Mouse (Mus musculus): ENCODE data around the gene Usp3.
A peak's percentile ranks its signal among the peaks of the same experiment; 100 is the strongest.

Usp3 gene

GRCm38 (mm10) chr9:66571986-66572700, 20.8 kb downstream of the Usp3 start:
- no peak for DNase-seq (ENCODE audit: low read depth)

GRCm38 (mm10) chr9:66562215-66562614, 30.7 kb downstream of the Usp3 start:
- DNase-seq (ENCODE audit: low read depth), result no peak

- DNase-seq (ENCODE audit: low read depth), result no peak
Measured at GRCm38 (mm10) chr9:66561496-66561895, 31.4 kb downstream of the Usp3 start.

- DNase-seq (ENCODE audit: low read depth), result peak; percentile 52
Measured at GRCm38 (mm10) chr9:66560728-66561127, 32.2 kb downstream of the Usp3 start.

- DNase-seq (ENCODE audit: low read depth), result peak; percentile 58
Measured at GRCm38 (mm10) chr9:66560295-66560694, 32.6 kb downstream of the Usp3 start.

- no peak for DNase-seq (ENCODE audit: low read depth)
Measured at GRCm38 (mm10) chr9:66558971-66559370, 34.0 kb downstream of the Usp3 start.

- no peak for DNase-seq (ENCODE audit: low read depth)
Measured at GRCm38 (mm10) chr9:66542785-66543184, 50.2 kb downstream of the Usp3 start.

GRCm38 (mm10) chr9:66521595-66521994, 71.3 kb downstream of the Usp3 start:
- DNase-seq (ENCODE audit: low read depth), result no peak

GRCm38 (mm10) chr9:66520299-66520698, 72.6 kb downstream of the Usp3 start:
- DNase-seq (ENCODE audit: low read depth), result peak; percentile 17

GRCm38 (mm10) chr9:66518901-66519300, 74.0 kb downstream of the Usp3 start:
- DNase-seq (ENCODE audit: low read depth), result no peak

GRCm38 (mm10) chr9:66518251-66518650, 74.7 kb downstream of the Usp3 start:
- no peak for DNase-seq (ENCODE audit: low read depth)

GRCm38 (mm10) chr9:66517746-66518145, 75.2 kb downstream of the Usp3 start:
- no peak for DNase-seq (ENCODE audit: low read depth)

GRCm38 (mm10) chr9:66516296-66516940, 76.5 kb downstream of the Usp3 start:
- DNase-seq (ENCODE audit: low read depth), result peak; percentile 15

GRCm38 (mm10) chr9:66515680-66516210, 77.2 kb downstream of the Usp3 start:
- no peak for DNase-seq (ENCODE audit: low read depth)

GRCm38 (mm10) chr9:66515115-66515514, 77.8 kb downstream of the Usp3 start:
- no peak for DNase-seq (ENCODE audit: low read depth)

- peak; percentile 65 for DNase-seq (ENCODE audit: low read depth)
Measured at GRCm38 (mm10) chr9:66514256-66514770, 78.6 kb downstream of the Usp3 start, which contains the start of gene Fbxl22. TSS of gene Fbxl22 (minus strand) at chr9:66514593.

- DNase-seq (ENCODE audit: low read depth), result no peak
Measured at GRCm38 (mm10) chr9:66513661-66514255, 79.2 kb downstream of the Usp3 start.

- peak; percentile 65 for DNase-seq (ENCODE audit: low read depth)
Measured at GRCm38 (mm10) chr9:66513150-66513549, 79.8 kb downstream of the Usp3 start.

- DNase-seq (ENCODE audit: low read depth), result peak; percentile 92
Measured at GRCm38 (mm10) chr9:66512351-66512671, 80.6 kb downstream of the Usp3 start.

GRCm38 (mm10) chr9:66511580-66512350, 81.2 kb downstream of the Usp3 start:
- DNase-seq (ENCODE audit: low read depth), result peak; percentile 96

- no peak for DNase-seq (ENCODE audit: low read depth)
Measured at GRCm38 (mm10) chr9:66510944-66511343, 82.0 kb downstream of the Usp3 start.

GRCm38 (mm10) chr9:66510351-66510841, 82.5 kb downstream of the Usp3 start:
- DNase-seq (ENCODE audit: low read depth), result peak; percentile 51
